Mouse (Mus musculus): Measurements from ENCODE around the gene Mob3b. TPM values are rescaled to one million over a fixed set of nuclear protein-coding genes. Genes with fewer than 3 reads are reported as not detected.

The Mob3b gene
- polyA plus RNA-seq, 1 experiment from 2014 or later = 21.3 TPM

- Histone ChIP-seq H3K9me3 (ENCODE audit: control insufficient read depth, low read length) (no peaks in the 10 kb centered on the region), H3K4me3 (ENCODE audit: low read depth, low read length) (no peak overlapping the region), H3K4me1 (replicated peaks; ENCODE audit: control insufficient read depth, insufficient read depth, low read length) (peaks cover 38% of the 10 kb centered on the region), H3K36me3 (ENCODE audit: control insufficient read depth, insufficient read depth, low read length) (no peaks in the 10 kb centered on the region), H3K27ac (ENCODE audit: low read depth) (peak overlapping the region; percentile 1; the same call in 1 of the 2 replicates), H3K9ac (ENCODE audit: low read length) (no peak overlapping the region), H3K27me3 (replicated peaks; ENCODE audit: control insufficient read depth, insufficient read depth, low read length) (no peaks in the 10 kb centered on the region), H3K4me2 (ENCODE audit: low read length) (no peak overlapping the region)
- DNase-seq (ENCODE audit: low spot score) (no peak), ATAC-seq (replicated peaks; ENCODE audit: low FRiP score, low TSS enrichment, low read depth) (no peak)
- WGBS = 60% methylated on average over 9 of the region's 9 CpGs
Observed at GRCm38 (mm10) chr4:34990659-34991058, 166.6 kb downstream of the Mob3b start.

- ATAC-seq (replicated peaks; ENCODE audit: low FRiP score, low TSS enrichment, low read depth) = no peak
- Histone ChIP-seq H3K4me3 (ENCODE audit: low read depth, low read length) (no peak overlapping the region), H3K36me3 (ENCODE audit: control insufficient read depth, insufficient read depth, low read length) (no peaks in the 10 kb centered on the region), H3K27me3 (replicated peaks; ENCODE audit: control insufficient read depth, insufficient read depth, low read length) (no peaks in the 10 kb centered on the region), H3K9ac (ENCODE audit: low read length) (no peak overlapping the region), H3K9me3 (ENCODE audit: control insufficient read depth, low read length) (no peaks in the 10 kb centered on the region), H3K4me1 (replicated peaks; ENCODE audit: control insufficient read depth, insufficient read depth, low read length) (peaks cover 21% of the 10 kb centered on the region), H3K27ac (ENCODE audit: low read depth) (no peak overlapping the region), H3K4me2 (ENCODE audit: low read length) (no peak overlapping the region)
- WGBS = 92% methylated on average over 4 of the region's 4 CpGs
- DNase-seq (ENCODE audit: low spot score) = no peak
Observed at GRCm38 (mm10) chr4:34987568-34987967, 169.7 kb downstream of the Mob3b start.

- Histone ChIP-seq H3K4me1 (replicated peaks; ENCODE audit: control insufficient read depth, insufficient read depth, low read length) (peaks cover 17% of the 10 kb centered on the region), H3K27me3 (replicated peaks; ENCODE audit: control insufficient read depth, insufficient read depth, low read length) (no peaks in the 10 kb centered on the region), H3K36me3 (ENCODE audit: control insufficient read depth, insufficient read depth, low read length) (no peaks in the 10 kb centered on the region), H3K27ac (ENCODE audit: low read depth) (no peak overlapping the region; the same call in 1 of the 2 replicates), H3K9me3 (ENCODE audit: control insufficient read depth, low read length) (no peaks in the 10 kb centered on the region), H3K4me2 (ENCODE audit: low read length) (no peak overlapping the region), H3K9ac (ENCODE audit: low read length) (no peak overlapping the region), H3K4me3 (ENCODE audit: low read depth, low read length) (no peak overlapping the region)
- ATAC-seq (replicated peaks; ENCODE audit: low FRiP score, low TSS enrichment, low read depth) (no peak), DNase-seq (ENCODE audit: low spot score) (no peak)
- 71% methylated on average over 12 of the region's 12 CpGs for WGBS
Observed at GRCm38 (mm10) chr4:34987109-34987508, 170.2 kb downstream of the Mob3b start.

GRCm38 (mm10) chr4:34986647-34987046, 170.6 kb downstream of the Mob3b start:
- Histone ChIP-seq H3K9ac (ENCODE audit: low read length) (no peak overlapping the region), H3K27ac (ENCODE audit: low read depth) (no peak overlapping the region; the same call in 1 of the 2 replicates)
- ATAC-seq (replicated peaks; ENCODE audit: low FRiP score, low TSS enrichment, low read depth) = no peak

GRCm38 (mm10) chr4:34984377-34984776, 172.9 kb downstream of the Mob3b start:
- Histone ChIP-seq H3K9ac (ENCODE audit: low read length) (no peak overlapping the region), H3K9me3 (ENCODE audit: control insufficient read depth, low read length) (no peaks in the 10 kb centered on the region), H3K36me3 (ENCODE audit: control insufficient read depth, insufficient read depth, low read length) (no peaks in the 10 kb centered on the region), H3K4me1 (replicated peaks; ENCODE audit: control insufficient read depth, insufficient read depth, low read length) (peaks cover 8% of the 10 kb centered on the region; the same call in 1 of the 2 replicates), H3K27me3 (replicated peaks; ENCODE audit: control insufficient read depth, insufficient read depth, low read length) (no peaks in the 10 kb centered on the region), H3K4me3 (ENCODE audit: low read depth, low read length) (no peak overlapping the region), H3K4me2 (ENCODE audit: low read length) (no peak overlapping the region), H3K27ac (ENCODE audit: low read depth) (no peak overlapping the region)
- ATAC-seq (replicated peaks; ENCODE audit: low FRiP score, low TSS enrichment, low read depth) (no peak), DNase-seq (ENCODE audit: low spot score) (no peak)
- WGBS = 83% methylated on average over 4 of the region's 4 CpGs

More at GRCm38 (mm10) chr4:34986647-34987046, 170.6 kb downstream of the Mob3b start:
- Histone ChIP-seq H3K9me3 (ENCODE audit: control insufficient read depth, low read length) (no peaks in the 10 kb centered on the region), H3K4me2 (ENCODE audit: low read length) (no peak overlapping the region), H3K4me3 (ENCODE audit: low read depth, low read length) (no peak overlapping the region), H3K27me3 (replicated peaks; ENCODE audit: control insufficient read depth, insufficient read depth, low read length) (no peaks in the 10 kb centered on the region), H3K4me1 (replicated peaks; ENCODE audit: control insufficient read depth, insufficient read depth, low read length) (peaks cover 12% of the 10 kb centered on the region; the same call in 1 of the 2 replicates), H3K36me3 (ENCODE audit: control insufficient read depth, insufficient read depth, low read length) (no peaks in the 10 kb centered on the region)
- WGBS = 38% methylated on average over 4 of the region's 4 CpGs
- no peak for DNase-seq (ENCODE audit: low spot score)

GRCm38 (mm10) chr4:34983511-34983910, 173.8 kb downstream of the Mob3b start:
- H3K4me2 ChIP-seq (ENCODE audit: low read length) = no peak overlapping the region
- no peak overlapping the region for H3K27ac ChIP-seq (ENCODE audit: low read depth)
- H3K4me1 ChIP-seq (replicated peaks; ENCODE audit: control insufficient read depth, insufficient read depth, low read length) = peaks cover 8% of the 10 kb centered on the region; the same call in 1 of the 2 replicates
- DNase-seq (ENCODE audit: low spot score) (no peak), ATAC-seq (replicated peaks; ENCODE audit: low FRiP score, low TSS enrichment, low read depth) (no peak)
- no peak overlapping the region for H3K9ac ChIP-seq (ENCODE audit: low read length)
- H3K36me3 ChIP-seq (ENCODE audit: control insufficient read depth, insufficient read depth, low read length) = no peaks in the 10 kb centered on the region
- no peaks in the 10 kb centered on the region for H3K27me3 ChIP-seq (replicated peaks; ENCODE audit: control insufficient read depth, insufficient read depth, low read length)
- no peak overlapping the region for H3K4me3 ChIP-seq (ENCODE audit: low read depth, low read length)
- H3K9me3 ChIP-seq (ENCODE audit: control insufficient read depth, low read length) = no peaks in the 10 kb centered on the region
- WGBS = 86% methylated on average over 6 of the region's 6 CpGs

GRCm38 (mm10) chr4:34981301-34982172, 175.7 kb downstream of the Mob3b start:
- Histone ChIP-seq H3K27ac (ENCODE audit: low read depth) (no peak overlapping the region), H3K4me1 (replicated peaks; ENCODE audit: control insufficient read depth, insufficient read depth, low read length) (peaks cover 2% of the 10 kb centered on the region; the same call in 1 of the 2 replicates), H3K4me3 (ENCODE audit: low read depth, low read length) (no peak overlapping the region), H3K9me3 (ENCODE audit: control insufficient read depth, low read length) (no peaks in the 10 kb centered on the region), H3K4me2 (ENCODE audit: low read length) (no peak overlapping the region), H3K27me3 (replicated peaks; ENCODE audit: control insufficient read depth, insufficient read depth, low read length) (no peaks in the 10 kb centered on the region), H3K9ac (ENCODE audit: low read length) (no peak overlapping the region), H3K36me3 (ENCODE audit: control insufficient read depth, insufficient read depth, low read length) (no peaks in the 10 kb centered on the region)
- DNase-seq (ENCODE audit: low spot score) (no peak), ATAC-seq (replicated peaks; ENCODE audit: low FRiP score, low TSS enrichment, low read depth) (no peak)
- WGBS = 73% methylated on average over 8 of the region's 8 CpGs

GRCm38 (mm10) chr4:34980461-34981039, 176.7 kb downstream of the Mob3b start:
- no peak overlapping the region for H3K4me3 ChIP-seq (ENCODE audit: low read depth, low read length)
- ATAC-seq (replicated peaks; ENCODE audit: low FRiP score, low TSS enrichment, low read depth) (no peak), DNase-seq (ENCODE audit: low spot score) (no peak)
- no peak overlapping the region for H3K4me2 ChIP-seq (ENCODE audit: low read length)
- no peaks in the 10 kb centered on the region for H3K9me3 ChIP-seq (ENCODE audit: control insufficient read depth, low read length)
- no peaks in the 10 kb centered on the region for H3K27me3 ChIP-seq (replicated peaks; ENCODE audit: control insufficient read depth, insufficient read depth, low read length)
- no peaks in the 10 kb centered on the region for H3K4me1 ChIP-seq (replicated peaks; ENCODE audit: control insufficient read depth, insufficient read depth, low read length)
- H3K36me3 ChIP-seq (ENCODE audit: control insufficient read depth, insufficient read depth, low read length) = no peaks in the 10 kb centered on the region
- WGBS = 78% methylated on average over 8 of the region's 8 CpGs
- H3K9ac ChIP-seq (ENCODE audit: low read length) = no peak overlapping the region
- H3K27ac ChIP-seq (ENCODE audit: low read depth) = no peak overlapping the region
